Mouse (Mus musculus): ENCODE measurements around the gene Neurl4. TPM values are rescaled to one million over a fixed set of nuclear protein-coding genes. Genes with fewer than 3 reads are reported as not detected.
A peak's percentile ranks its signal among the peaks of the same experiment; 100 is the strongest.
"Not testable (repeated sequence)": the region's sequence is repeated elsewhere in the genome, so short reads cannot be mapped to it uniquely, and the experiment has no call there.

Gene Neurl4
- polyA plus RNA-seq, 1 experiment from 2014 or later = 18.7 TPM

DNA sequence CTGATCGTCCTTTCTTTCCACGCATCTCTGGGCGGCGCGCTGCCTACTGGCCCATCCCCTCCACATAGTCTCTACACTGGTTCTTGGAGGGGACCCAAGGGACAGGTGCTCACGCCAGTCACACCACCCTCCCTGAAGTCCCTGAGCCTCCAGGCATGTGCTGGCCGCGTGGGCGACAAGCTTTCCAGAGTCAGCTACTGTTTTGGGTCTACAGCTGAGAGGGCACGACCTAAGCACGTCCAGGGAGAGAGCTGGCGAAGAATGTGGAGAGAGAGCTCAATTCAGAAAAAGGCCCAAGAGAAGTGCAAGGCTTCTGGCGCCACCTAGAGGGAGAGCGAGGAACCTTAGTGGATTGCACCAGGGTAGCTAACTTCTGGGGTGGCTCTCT lies 47.9 kb downstream of the Neurl4 start:
- Histone ChIP-seq H3K27me3 (ENCODE audit: control insufficient read depth, insufficient read depth, low read depth, low read length) (peaks cover 8% of the 10 kb centered on the region), H3K9ac (ENCODE audit: low read depth, low read length) (peak overlapping the region; percentile 43; the same call in 1 of the 2 replicates), H3K9me3 (replicated peaks; ENCODE audit: control insufficient read depth, low read length, poor library complexity, severe bottlenecking) (no peaks in the 10 kb centered on the region), H3K4me1 (ENCODE audit: control insufficient read depth, insufficient read depth, low read length) (peaks cover 2% of the 10 kb centered on the region; the same call in 1 of the 2 replicates), H3K4me2 (ENCODE audit: low read length) (peak overlapping the region; percentile 60), H3K27ac (ENCODE audit: low read length) (no peak overlapping the region), H3K36me3 (ENCODE audit: control insufficient read depth, insufficient read depth, low read length) (no peaks in the 10 kb centered on the region), H3K4me3 (ENCODE audit: low read depth, low read length) (peak overlapping the region; percentile 44)
- 0% methylated on average over 14 of the region's 14 CpGs for WGBS
- ATAC-seq = peak; percentile 43; the same call in 1 of the 2 replicates

- no peak overlapping the region for H3K4me3 ChIP-seq (ENCODE audit: low read depth, low read length)
- no peaks in the 10 kb centered on the region for H3K36me3 ChIP-seq (ENCODE audit: control insufficient read depth, insufficient read depth, low read length)
- H3K9ac ChIP-seq (ENCODE audit: low read depth, low read length) = no peak overlapping the region
- ATAC-seq = no peak
- H3K27ac ChIP-seq (ENCODE audit: low read length) = no peak overlapping the region
- WGBS = 44% methylated on average over 4 of the region's 4 CpGs
- H3K27me3 ChIP-seq (ENCODE audit: control insufficient read depth, insufficient read depth, low read depth, low read length) = peaks cover 8% of the 10 kb centered on the region
- no peak overlapping the region for H3K4me2 ChIP-seq (ENCODE audit: low read length)
- no peaks in the 10 kb centered on the region for H3K9me3 ChIP-seq (replicated peaks; ENCODE audit: control insufficient read depth, low read length, poor library complexity, severe bottlenecking)
- H3K4me1 ChIP-seq (ENCODE audit: control insufficient read depth, insufficient read depth, low read length) = peaks cover 2% of the 10 kb centered on the region; the same call in 1 of the 2 replicates
These were observed 50.1 kb downstream of the Neurl4 start for GRCm38 (mm10) chr11:69950807-69951459.

GRCm38 (mm10) chr11:69952274-69952673 lies 51.4 kb downstream of the Neurl4 start:
- Histone ChIP-seq H3K4me1 (ENCODE audit: control insufficient read depth, insufficient read depth, low read length) (peaks cover 1% of the 10 kb centered on the region; the same call in 1 of the 2 replicates), H3K4me3 (ENCODE audit: low read depth, low read length) (no peak overlapping the region), H3K9ac (ENCODE audit: low read depth, low read length) (no peak overlapping the region), H3K27ac (ENCODE audit: low read length) (no peak overlapping the region), H3K36me3 (ENCODE audit: control insufficient read depth, insufficient read depth, low read length) (no peaks in the 10 kb centered on the region), H3K9me3 (replicated peaks; ENCODE audit: control insufficient read depth, low read length, poor library complexity, severe bottlenecking) (no peaks in the 10 kb centered on the region), H3K27me3 (ENCODE audit: control insufficient read depth, insufficient read depth, low read depth, low read length) (peaks cover 8% of the 10 kb centered on the region), H3K4me2 (ENCODE audit: low read length) (no peak overlapping the region)
- 50% methylated on average over 1 of the region's 1 CpGs for WGBS
- ATAC-seq = no peak

DNA sequence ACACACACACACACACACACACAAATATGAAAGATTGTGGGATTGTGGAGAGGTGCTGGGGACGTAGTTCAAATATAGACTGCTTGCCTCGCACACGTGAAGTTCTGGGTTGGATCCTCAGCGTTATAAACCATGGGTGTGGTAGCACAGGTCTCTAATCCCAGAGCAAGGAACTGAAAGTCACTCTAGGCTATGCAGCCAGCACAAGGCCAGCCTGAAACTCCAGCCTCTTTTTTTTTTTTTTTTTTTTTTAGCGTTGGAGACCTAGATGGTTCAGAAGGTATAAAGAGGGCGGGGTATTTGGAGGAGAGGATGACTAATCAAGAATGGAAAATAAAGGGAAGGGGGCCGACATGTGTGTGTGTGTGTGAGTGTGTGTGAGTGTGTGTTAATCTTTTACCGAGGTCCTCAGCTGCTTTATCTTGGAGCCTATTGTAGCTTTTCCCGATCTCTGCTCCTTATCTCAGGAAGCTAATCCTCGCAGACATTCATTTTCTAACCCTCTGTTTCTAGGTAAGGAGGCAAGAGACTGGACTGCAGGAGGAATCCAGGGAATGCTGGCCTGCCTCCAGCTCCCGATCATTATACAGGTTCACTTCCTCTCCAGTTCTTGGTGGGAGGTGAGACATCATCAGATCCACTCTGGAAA lies 52.5 kb downstream of the Neurl4 start:
- no peak overlapping the region for H3K4me3 ChIP-seq (ENCODE audit: low read depth, low read length)
- 67% methylated on average over 11 of the region's 11 CpGs for WGBS
- no peak for ATAC-seq

DNA sequence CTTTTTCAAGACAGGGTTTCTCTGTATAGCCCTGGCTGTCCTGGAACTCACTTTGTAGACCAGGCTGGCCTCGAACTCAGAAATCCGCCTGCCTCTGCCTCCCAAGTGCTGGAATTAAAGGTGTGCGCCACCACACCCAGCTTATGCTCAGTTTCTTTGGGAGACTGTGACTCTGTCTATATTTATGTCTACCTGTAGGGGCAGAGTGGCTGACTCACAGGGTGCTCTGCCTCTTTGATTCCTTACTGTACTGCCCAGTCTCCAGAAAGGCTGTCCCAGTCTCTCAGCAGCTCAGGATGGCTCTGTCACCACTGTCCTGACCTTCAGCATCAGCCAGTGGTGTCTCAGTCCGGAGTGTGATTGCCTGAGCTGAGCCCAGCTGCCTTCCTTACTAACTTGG lies 54.7 kb downstream of the Neurl4 start:
- WGBS = 68% methylated on average over 4 of the region's 4 CpGs

More for the DNA sequence above, 52.5 kb downstream of the Neurl4 start:
- no peaks in the 10 kb centered on the region for H3K36me3 ChIP-seq (ENCODE audit: control insufficient read depth, insufficient read depth, low read length)
- no peak overlapping the region for H3K4me2 ChIP-seq (ENCODE audit: low read length)
- no peak overlapping the region for H3K9ac ChIP-seq (ENCODE audit: low read depth, low read length)
- no peaks in the 10 kb centered on the region for H3K9me3 ChIP-seq (replicated peaks; ENCODE audit: control insufficient read depth, low read length, poor library complexity, severe bottlenecking)
- H3K27ac ChIP-seq (ENCODE audit: low read length) = no peak overlapping the region
- H3K27me3 ChIP-seq (ENCODE audit: control insufficient read depth, insufficient read depth, low read depth, low read length) = peaks cover 6% of the 10 kb centered on the region
- no peaks in the 10 kb centered on the region for H3K4me1 ChIP-seq (ENCODE audit: control insufficient read depth, insufficient read depth, low read length)

GRCm38 (mm10) chr11:69956218-69956617 lies 55.3 kb downstream of the Neurl4 start:
- H3K9ac ChIP-seq (ENCODE audit: low read depth, low read length) = no peak overlapping the region
- no peaks in the 10 kb centered on the region for H3K36me3 ChIP-seq (ENCODE audit: control insufficient read depth, insufficient read depth, low read length)
- H3K9me3 ChIP-seq (replicated peaks; ENCODE audit: control insufficient read depth, low read length, poor library complexity, severe bottlenecking) = no peaks in the 10 kb centered on the region
- WGBS = 85% methylated on average over 1 of the region's 1 CpGs
- H3K27me3 ChIP-seq (ENCODE audit: control insufficient read depth, insufficient read depth, low read depth, low read length) = peaks cover 5% of the 10 kb centered on the region
- no peak overlapping the region for H3K27ac ChIP-seq (ENCODE audit: low read length)
- H3K4me1 ChIP-seq (ENCODE audit: control insufficient read depth, insufficient read depth, low read length) = no peaks in the 10 kb centered on the region
- no peak overlapping the region for H3K4me2 ChIP-seq (ENCODE audit: low read length)
- no peak for ATAC-seq
- H3K4me3 ChIP-seq (ENCODE audit: low read depth, low read length) = no peak overlapping the region

More for the DNA sequence above, 54.7 kb downstream of the Neurl4 start:
- H3K4me2 ChIP-seq (ENCODE audit: low read length); H3K4me1 ChIP-seq (ENCODE audit: control insufficient read depth, insufficient read depth, low read length); H3K36me3 ChIP-seq (ENCODE audit: control insufficient read depth, insufficient read depth, low read length); H3K27me3 ChIP-seq (ENCODE audit: control insufficient read depth, insufficient read depth, low read depth, low read length); H3K9ac ChIP-seq (ENCODE audit: low read depth, low read length); H3K27ac ChIP-seq (ENCODE audit: low read length); H3K9me3 ChIP-seq (replicated peaks; ENCODE audit: control insufficient read depth, low read length, poor library complexity, severe bottlenecking); H3K4me3 ChIP-seq (ENCODE audit: low read depth, low read length); ATAC-seq: not testable (repeated sequence)

DNA sequence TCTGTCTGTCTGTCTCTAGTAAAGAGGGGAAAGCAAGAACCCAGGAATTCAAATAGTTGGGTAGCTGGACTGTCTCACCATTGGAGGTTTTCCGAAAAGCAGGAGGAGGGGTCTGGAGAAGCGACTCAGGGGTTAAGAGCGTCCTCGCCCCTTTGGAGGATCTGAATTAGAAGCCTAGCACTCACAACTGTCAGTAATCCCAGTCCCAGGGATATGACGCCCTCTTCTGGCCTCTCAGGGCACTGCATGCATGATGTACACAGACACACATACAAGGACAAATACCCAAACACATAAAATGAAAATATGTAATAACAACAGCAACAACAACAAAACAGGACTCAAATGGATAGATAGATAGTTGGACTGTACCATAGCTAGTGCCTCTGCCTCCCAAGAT lies 59.7 kb downstream of the Neurl4 start:
- Histone ChIP-seq H3K9me3 (replicated peaks; ENCODE audit: control insufficient read depth, low read length, poor library complexity, severe bottlenecking) (no peaks in the 10 kb centered on the region), H3K36me3 (ENCODE audit: control insufficient read depth, insufficient read depth, low read length) (no peaks in the 10 kb centered on the region), H3K4me2 (ENCODE audit: low read length) (no peak overlapping the region), H3K4me1 (ENCODE audit: control insufficient read depth, insufficient read depth, low read length) (peaks cover 2% of the 10 kb centered on the region; the same call in 1 of the 2 replicates), H3K27ac (ENCODE audit: low read length) (no peak overlapping the region), H3K27me3 (ENCODE audit: control insufficient read depth, insufficient read depth, low read depth, low read length) (peaks cover 39% of the 10 kb centered on the region), H3K4me3 (ENCODE audit: low read depth, low read length) (no peak overlapping the region), H3K9ac (ENCODE audit: low read depth, low read length) (no peak overlapping the region)
- ATAC-seq = no peak
- 26% methylated on average over 5 of the region's 5 CpGs for WGBS

DNA sequence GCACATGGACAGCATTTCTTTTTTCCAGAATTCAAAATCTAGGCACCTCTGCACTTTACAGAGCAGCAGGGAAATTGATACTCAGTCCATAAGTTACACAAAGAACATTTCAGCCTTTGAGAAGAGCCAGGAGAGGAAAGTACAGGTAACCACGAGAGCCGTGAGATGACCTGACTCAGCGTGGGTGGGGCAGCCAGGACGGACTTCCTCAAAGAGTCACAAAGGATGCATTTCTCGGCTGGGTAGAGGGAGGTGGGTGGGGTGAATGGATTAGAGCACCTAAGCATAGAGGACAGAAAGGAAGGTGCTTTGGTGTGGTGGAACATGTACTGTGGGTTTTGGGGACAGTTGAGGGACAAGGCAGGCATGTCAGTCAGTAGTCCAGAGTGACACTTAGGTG lies 61.0 kb downstream of the Neurl4 start:
- H3K9ac ChIP-seq (ENCODE audit: low read depth, low read length) = no peak overlapping the region
- H3K4me3 ChIP-seq (ENCODE audit: low read depth, low read length) = no peak overlapping the region
- no peaks in the 10 kb centered on the region for H3K9me3 ChIP-seq (replicated peaks; ENCODE audit: control insufficient read depth, low read length, poor library complexity, severe bottlenecking)
- no peaks in the 10 kb centered on the region for H3K36me3 ChIP-seq (ENCODE audit: control insufficient read depth, insufficient read depth, low read length)
- 44% methylated on average over 5 of the region's 5 CpGs for WGBS
- H3K4me1 ChIP-seq (ENCODE audit: control insufficient read depth, insufficient read depth, low read length) = peaks cover 6% of the 10 kb centered on the region; the same call in 1 of the 2 replicates
- no peak for ATAC-seq
- H3K27ac ChIP-seq (ENCODE audit: low read length) = no peak overlapping the region
- H3K27me3 ChIP-seq (ENCODE audit: control insufficient read depth, insufficient read depth, low read depth, low read length) = peaks cover 50% of the 10 kb centered on the region
- H3K4me2 ChIP-seq (ENCODE audit: low read length) = no peak overlapping the region
